Mouse (Mus musculus): ENCODE results near the gene Snx30. TPM values are rescaled to one million over a fixed set of nuclear protein-coding genes. Genes with fewer than 3 reads are reported as not detected.

Snx30 gene
- polyA plus RNA-seq, 1 experiment from 2014 or later, result 4.9 TPM

DNA sequence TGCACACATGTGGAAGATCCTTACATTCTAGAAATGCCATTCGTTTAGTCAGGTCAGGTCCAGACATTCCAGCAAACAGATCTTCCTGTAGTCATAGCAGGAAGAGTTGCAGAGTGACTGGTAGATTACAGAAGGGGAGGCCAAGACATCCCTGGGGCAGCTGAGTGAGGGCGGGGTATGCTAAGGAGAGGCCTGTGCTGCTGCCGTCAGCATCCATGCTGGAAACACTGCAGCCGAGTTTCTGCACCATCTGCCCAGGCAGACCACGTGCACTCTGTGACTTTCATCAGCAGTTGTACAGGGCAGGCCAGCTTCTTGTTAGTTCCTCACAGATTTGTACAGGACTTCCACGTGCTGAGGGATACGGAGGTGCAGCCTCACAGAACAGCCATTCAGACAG lies 17.8 kb downstream of the Snx30 start:
- no peak overlapping the region for H3K9ac ChIP-seq (ENCODE audit: low read depth, low read length)
- H3K4me3 ChIP-seq (ENCODE audit: low read depth, low read length), result no peak overlapping the region
- H3K4me2 ChIP-seq, result no peak overlapping the region
- peak; percentile 60 for ATAC-seq (replicated peaks; ENCODE audit: insufficient number of reproducible peaks, low FRiP score, low TSS enrichment)
- no peaks in the 10 kb centered on the region for H3K27me3 ChIP-seq (ENCODE audit: control insufficient read depth, insufficient read depth, low read length)
- no peaks in the 10 kb centered on the region for H3K36me3 ChIP-seq (ENCODE audit: control insufficient read depth, insufficient read depth, low read length)
- peaks cover 20% of the 10 kb centered on the region for H3K4me1 ChIP-seq (ENCODE audit: control insufficient read depth, insufficient read depth, low read length)
- no peaks in the 10 kb centered on the region for H3K9me3 ChIP-seq (replicated peaks; ENCODE audit: control insufficient read depth, low read length)
- 38% methylated on average over 7 of the region's 7 CpGs for WGBS (ENCODE audit: insufficient replicate concordance)
- no peak overlapping the region for H3K27ac ChIP-seq (ENCODE audit: low read depth, low read length)

GRCm38 (mm10) chr4:59824860-59825259 lies 19.2 kb downstream of the Snx30 start:
- H3K4me2 ChIP-seq, result no peak overlapping the region
- WGBS (ENCODE audit: insufficient replicate concordance), result 86% methylated on average over 5 of the region's 5 CpGs
- peaks cover 8% of the 10 kb centered on the region for H3K4me1 ChIP-seq (ENCODE audit: control insufficient read depth, insufficient read depth, low read length)
- H3K36me3 ChIP-seq (ENCODE audit: control insufficient read depth, insufficient read depth, low read length), result no peaks in the 10 kb centered on the region
- H3K9ac ChIP-seq (ENCODE audit: low read depth, low read length), result no peak overlapping the region
- no peak for ATAC-seq (replicated peaks; ENCODE audit: insufficient number of reproducible peaks, low FRiP score, low TSS enrichment)
- no peak overlapping the region for H3K4me3 ChIP-seq (ENCODE audit: low read depth, low read length)
- H3K27me3 ChIP-seq (ENCODE audit: control insufficient read depth, insufficient read depth, low read length), result no peaks in the 10 kb centered on the region
- H3K27ac ChIP-seq (ENCODE audit: low read depth, low read length), result no peak overlapping the region
- H3K9me3 ChIP-seq (replicated peaks; ENCODE audit: control insufficient read depth, low read length), result no peaks in the 10 kb centered on the region

- ATAC-seq (replicated peaks; ENCODE audit: insufficient number of reproducible peaks, low FRiP score, low TSS enrichment), result no peak
- H3K4me2 ChIP-seq, result no peak overlapping the region
- no peaks in the 10 kb centered on the region for H3K36me3 ChIP-seq (ENCODE audit: control insufficient read depth, insufficient read depth, low read length)
- WGBS (ENCODE audit: insufficient replicate concordance), result 76% methylated on average over 6 of the region's 6 CpGs
- H3K9ac ChIP-seq (ENCODE audit: low read depth, low read length), result no peak overlapping the region
- no peaks in the 10 kb centered on the region for H3K9me3 ChIP-seq (replicated peaks; ENCODE audit: control insufficient read depth, low read length)
- H3K4me1 ChIP-seq (ENCODE audit: control insufficient read depth, insufficient read depth, low read length), result peaks cover 7% of the 10 kb centered on the region
- no peaks in the 10 kb centered on the region for H3K27me3 ChIP-seq (ENCODE audit: control insufficient read depth, insufficient read depth, low read length)
- no peak overlapping the region for H3K27ac ChIP-seq (ENCODE audit: low read depth, low read length)
- no peak overlapping the region for H3K4me3 ChIP-seq (ENCODE audit: low read depth, low read length)
These were observed 20.0 kb downstream of the Snx30 start for GRCm38 (mm10) chr4:59825634-59826033.

DNA sequence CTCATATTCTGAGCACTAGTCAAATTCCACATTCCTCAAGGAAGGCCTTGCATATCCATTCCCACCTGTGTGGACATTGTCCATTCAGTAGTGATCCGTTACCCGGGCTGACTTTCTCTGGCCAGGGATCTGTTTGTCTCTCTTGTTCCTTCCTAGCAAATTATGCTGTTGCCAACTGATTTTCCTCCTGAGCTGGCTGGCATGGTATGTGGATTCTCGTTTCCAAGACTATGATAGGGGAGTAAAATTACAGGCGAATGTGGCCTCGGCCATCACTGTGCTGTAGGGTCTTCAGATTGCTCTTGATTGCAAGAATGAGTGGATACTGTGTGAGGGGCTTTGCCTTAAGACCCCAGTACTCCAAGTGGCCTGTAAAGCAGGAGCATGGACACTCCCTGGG lies 20.7 kb downstream of the Snx30 start:
- Histone ChIP-seq H3K9me3 (replicated peaks; ENCODE audit: control insufficient read depth, low read length) (no peaks in the 10 kb centered on the region), H3K4me1 (ENCODE audit: control insufficient read depth, insufficient read depth, low read length) (peaks cover 7% of the 10 kb centered on the region), H3K27ac (ENCODE audit: low read depth, low read length) (no peak overlapping the region), H3K4me3 (ENCODE audit: low read depth, low read length) (no peak overlapping the region), H3K4me2 (no peak overlapping the region), H3K27me3 (ENCODE audit: control insufficient read depth, insufficient read depth, low read length) (no peaks in the 10 kb centered on the region), H3K9ac (ENCODE audit: low read depth, low read length) (no peak overlapping the region), H3K36me3 (ENCODE audit: control insufficient read depth, insufficient read depth, low read length) (no peaks in the 10 kb centered on the region)
- ATAC-seq (replicated peaks; ENCODE audit: insufficient number of reproducible peaks, low FRiP score, low TSS enrichment), result no peak
- WGBS (ENCODE audit: insufficient replicate concordance), result 86% methylated on average over 5 of the region's 5 CpGs

- H3K9ac ChIP-seq (ENCODE audit: low read depth, low read length), result no peak overlapping the region
- H3K27me3 ChIP-seq (ENCODE audit: control insufficient read depth, insufficient read depth, low read length), result no peaks in the 10 kb centered on the region
- H3K9me3 ChIP-seq (replicated peaks; ENCODE audit: control insufficient read depth, low read length), result no peaks in the 10 kb centered on the region
- 83% methylated on average over 4 of the region's 4 CpGs for WGBS (ENCODE audit: insufficient replicate concordance)
- H3K4me1 ChIP-seq (ENCODE audit: control insufficient read depth, insufficient read depth, low read length), result no peaks in the 10 kb centered on the region
- H3K36me3 ChIP-seq (ENCODE audit: control insufficient read depth, insufficient read depth, low read length), result no peaks in the 10 kb centered on the region
- no peak for ATAC-seq (replicated peaks; ENCODE audit: insufficient number of reproducible peaks, low FRiP score, low TSS enrichment)
- no peak overlapping the region for H3K27ac ChIP-seq (ENCODE audit: low read depth, low read length)
- no peak overlapping the region for H3K4me3 ChIP-seq (ENCODE audit: low read depth, low read length)
- no peak overlapping the region for H3K4me2 ChIP-seq
These were observed 23.4 kb downstream of the Snx30 start for GRCm38 (mm10) chr4:59829072-59829471.

DNA sequence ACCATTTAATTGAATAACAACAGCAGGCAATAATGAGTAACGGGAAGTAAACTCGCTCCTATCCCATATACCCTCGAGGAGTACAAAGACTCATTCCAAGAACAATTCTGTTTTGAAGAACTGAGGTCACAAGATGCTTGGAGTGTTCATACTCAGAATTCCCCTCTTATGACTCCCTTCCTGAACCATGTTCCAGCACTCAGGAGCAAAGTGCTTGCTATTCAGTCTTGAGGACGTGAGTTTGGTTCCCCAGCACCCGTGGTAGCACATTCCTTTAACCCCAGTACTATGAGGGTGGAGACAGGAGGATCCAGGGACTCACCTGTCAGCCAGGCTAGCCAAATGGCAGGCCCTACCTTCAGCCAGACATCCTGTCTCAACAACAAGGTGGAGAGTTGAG lies 25.4 kb downstream of the Snx30 start:
- Histone ChIP-seq H3K27ac (ENCODE audit: low read depth, low read length) (no peak overlapping the region), H3K4me3 (ENCODE audit: low read depth, low read length) (no peak overlapping the region), H3K4me1 (ENCODE audit: control insufficient read depth, insufficient read depth, low read length) (no peaks in the 10 kb centered on the region), H3K9me3 (replicated peaks; ENCODE audit: control insufficient read depth, low read length) (no peaks in the 10 kb centered on the region), H3K36me3 (ENCODE audit: control insufficient read depth, insufficient read depth, low read length) (no peaks in the 10 kb centered on the region), H3K9ac (ENCODE audit: low read depth, low read length) (no peak overlapping the region), H3K4me2 (no peak overlapping the region), H3K27me3 (ENCODE audit: control insufficient read depth, insufficient read depth, low read length) (no peaks in the 10 kb centered on the region)
- ATAC-seq (replicated peaks; ENCODE audit: insufficient number of reproducible peaks, low FRiP score, low TSS enrichment), result no peak
- 78% methylated on average over 5 of the region's 5 CpGs for WGBS (ENCODE audit: insufficient replicate concordance)

GRCm38 (mm10) chr4:59832810-59833209 lies 27.2 kb downstream of the Snx30 start:
- H3K27me3 ChIP-seq (ENCODE audit: control insufficient read depth, insufficient read depth, low read length), result no peaks in the 10 kb centered on the region
- 65% methylated on average over 6 of the region's 6 CpGs for whole genome bisulfite sequencing (ENCODE audit: insufficient replicate concordance)
- no peak overlapping the region for H3K4me3 ChIP-seq (ENCODE audit: low read depth, low read length)
- H3K4me1 ChIP-seq (ENCODE audit: control insufficient read depth, insufficient read depth, low read length), result peaks cover 4% of the 10 kb centered on the region; the same call in 1 of the 2 replicates
- H3K36me3 ChIP-seq (ENCODE audit: control insufficient read depth, insufficient read depth, low read length), result no peaks in the 10 kb centered on the region
- no peaks in the 10 kb centered on the region for H3K9me3 ChIP-seq (replicated peaks; ENCODE audit: control insufficient read depth, low read length)
- H3K9ac ChIP-seq (ENCODE audit: low read depth, low read length), result no peak overlapping the region
- no peak overlapping the region for H3K27ac ChIP-seq (ENCODE audit: low read depth, low read length)
- no peak overlapping the region for H3K4me2 ChIP-seq
- no peak for ATAC-seq (replicated peaks; ENCODE audit: insufficient number of reproducible peaks, low FRiP score, low TSS enrichment)

- H3K9ac ChIP-seq (ENCODE audit: low read depth, low read length), result 0 out of 2 replicates have a peak overlapping the region, but pooled peaks have one; percentile 22
- WGBS (ENCODE audit: insufficient replicate concordance), result 57% methylated on average over 7 of the region's 7 CpGs
- H3K4me1 ChIP-seq (ENCODE audit: control insufficient read depth, insufficient read depth, low read length), result peaks cover 9% of the 10 kb centered on the region; the same call in 1 of the 2 replicates
- H3K27ac ChIP-seq (ENCODE audit: low read depth, low read length), result peak overlapping the region; percentile 37
- no peaks in the 10 kb centered on the region for H3K9me3 ChIP-seq (replicated peaks; ENCODE audit: control insufficient read depth, low read length)
- no peaks in the 10 kb centered on the region for H3K27me3 ChIP-seq (ENCODE audit: control insufficient read depth, insufficient read depth, low read length)
- no peak overlapping the region for H3K4me3 ChIP-seq (ENCODE audit: low read depth, low read length)
- H3K36me3 ChIP-seq (ENCODE audit: control insufficient read depth, insufficient read depth, low read length), result no peaks in the 10 kb centered on the region
- no peak for ATAC-seq (replicated peaks; ENCODE audit: insufficient number of reproducible peaks, low FRiP score, low TSS enrichment)
- no peak overlapping the region for H3K4me2 ChIP-seq
These were observed 32.0 kb downstream of the Snx30 start for GRCm38 (mm10) chr4:59837659-59838058.

GRCm38 (mm10) chr4:59844460-59845244 lies 39.0 kb downstream of the Snx30 start:
- H3K9ac ChIP-seq (ENCODE audit: low read depth, low read length), result no peak overlapping the region
- 0 out of 2 replicates have a peak, but pooled peaks cover 2% of the 10 kb centered on the region for H3K9me3 ChIP-seq (replicated peaks; ENCODE audit: control insufficient read depth, low read length)
- H3K4me2 ChIP-seq, result no peak overlapping the region
- ATAC-seq (replicated peaks; ENCODE audit: insufficient number of reproducible peaks, low FRiP score, low TSS enrichment), result no peak
- 81% methylated on average over 15 of the region's 15 CpGs for WGBS (ENCODE audit: insufficient replicate concordance)
- peaks cover 4% of the 10 kb centered on the region; the same call in 1 of the 2 replicates for H3K36me3 ChIP-seq (ENCODE audit: control insufficient read depth, insufficient read depth, low read length)
- peaks cover 4% of the 10 kb centered on the region; the same call in 1 of the 2 replicates for H3K4me1 ChIP-seq (ENCODE audit: control insufficient read depth, insufficient read depth, low read length)
- no peak overlapping the region for H3K4me3 ChIP-seq (ENCODE audit: low read depth, low read length)
- H3K27ac ChIP-seq (ENCODE audit: low read depth, low read length), result no peak overlapping the region
- H3K27me3 ChIP-seq (ENCODE audit: control insufficient read depth, insufficient read depth, low read length), result no peaks in the 10 kb centered on the region

Data from heart, embryonic 11.5 days (tissue).